Mouse (Mus musculus) natural killer cell, adult 2 months (primary cell): ENCODE results near the gene Xirp1.

ENCODE experiments used
- DNase-seq, 2 experiments: peaks; one replicate each; pipeline ENCODE4 v3.0.0; 2022; ENCODE audit warnings: low spot score in 2 of 2

Gene Xirp1

DNA sequence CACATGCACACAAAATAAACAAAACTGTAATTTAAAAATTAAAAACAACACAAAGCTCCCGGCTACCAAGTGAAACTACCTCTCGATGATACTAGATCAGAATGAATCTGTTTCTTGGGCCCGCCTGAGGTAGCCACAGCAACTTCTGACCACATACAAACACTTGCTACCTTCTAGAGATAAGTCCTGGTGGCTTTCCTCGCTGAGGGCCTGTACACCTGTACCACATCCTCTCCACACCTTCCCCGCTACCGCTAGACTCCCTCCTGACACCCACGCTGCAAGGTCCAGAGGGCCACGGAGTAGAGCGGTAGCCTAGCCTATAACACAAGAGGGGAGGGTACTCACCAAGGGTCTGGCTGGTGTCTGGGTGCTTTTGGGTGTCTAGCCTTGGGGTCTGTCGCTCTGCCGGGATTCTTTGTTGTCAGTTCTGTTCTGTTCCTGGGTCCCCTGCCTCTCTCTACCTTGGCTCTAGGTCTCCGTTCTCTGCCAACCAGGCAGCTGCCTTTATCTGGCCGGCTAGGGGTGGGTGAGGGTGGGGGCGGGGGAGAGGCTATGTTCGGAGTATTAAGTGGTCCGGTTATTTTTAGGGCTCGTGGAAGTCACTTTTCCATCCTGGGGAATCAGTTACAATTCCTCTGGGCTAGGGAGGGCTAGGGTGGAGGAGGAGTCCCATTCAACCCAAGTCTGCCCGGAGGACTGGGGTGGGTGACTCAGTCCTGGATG, at the start of gene Xirp1:
Gene Xirp1, minus strand, starts transcription at position 513 of the 726 bp plus-strand sequence.
- peak; percentile 34 to 41 for DNase-seq

DNA sequence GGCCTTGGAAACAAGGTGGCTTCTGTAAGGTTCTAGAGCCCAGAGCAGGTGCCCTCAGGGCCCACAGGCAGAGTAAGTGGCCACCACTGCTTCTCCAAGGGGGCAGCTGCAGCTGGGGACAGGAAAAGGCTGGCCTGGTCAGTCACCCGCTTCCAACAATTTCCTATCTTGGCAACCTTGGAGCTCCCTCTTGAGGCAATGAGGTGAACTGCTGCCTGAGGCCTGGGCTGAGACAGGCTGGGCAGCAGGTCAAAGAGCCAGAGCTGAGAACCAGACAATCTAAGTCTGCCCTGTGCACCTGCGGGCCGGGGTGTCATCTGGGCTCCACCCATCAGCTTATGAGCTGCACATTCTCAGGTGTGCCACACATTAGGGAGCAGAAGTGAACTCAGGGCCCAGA, 49.8 kb upstream of the Xirp1 start:
- DNase-seq, result peak; percentile 66 to 73

- DNase-seq, result no peak
Measured at GRCm38 (mm10) chr9:120071251-120071650, 47.9 kb upstream of the Xirp1 start.

DNA sequence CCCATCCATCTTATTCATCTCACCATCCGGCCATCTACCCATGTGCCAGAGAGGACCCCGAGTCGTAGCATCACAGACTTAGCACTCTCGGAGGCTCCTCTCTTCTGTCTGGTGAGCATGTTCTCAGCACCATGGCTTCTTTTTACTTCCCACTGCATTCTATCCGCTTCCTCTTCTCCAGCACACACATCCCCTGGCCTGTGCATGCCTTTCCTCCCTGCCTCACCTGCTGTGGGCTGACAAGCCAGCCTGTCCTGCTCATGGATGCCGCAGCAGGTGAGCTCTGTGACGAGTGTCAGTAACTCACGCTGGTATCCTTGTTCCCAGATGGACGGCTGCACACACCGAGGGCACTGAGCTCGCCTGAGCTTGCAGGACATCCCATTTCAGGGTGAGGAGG, 46.4 kb upstream of the Xirp1 start, which contains the start of gene Cx3cr1:
Gene Cx3cr1, minus strand, starts transcription at position 101 of the 400 bp plus-strand sequence.
- no peak for DNase-seq

DNA sequence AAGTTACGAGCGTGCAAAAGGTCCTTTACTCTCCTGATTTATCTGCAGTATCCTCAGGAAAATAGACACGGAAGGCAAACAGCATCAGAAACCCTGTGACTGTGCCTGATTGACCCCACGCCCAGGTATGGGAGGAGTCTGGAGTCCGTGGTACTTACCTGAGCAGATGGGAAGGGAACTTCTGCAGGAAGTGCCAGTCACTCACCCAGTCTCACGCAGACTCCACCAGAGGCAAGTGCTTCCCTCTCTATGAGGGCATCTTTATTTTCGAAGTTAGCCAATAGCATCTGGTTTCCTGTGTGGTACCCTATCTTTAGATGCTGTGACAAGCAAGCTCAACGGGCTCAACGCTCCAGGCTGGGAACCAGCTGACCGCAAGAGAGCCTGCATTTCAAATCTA, 44.6 kb upstream of the Xirp1 start:
- DNase-seq, result peak; percentile 9 to 35

- DNase-seq, result no peak
Measured at GRCm38 (mm10) chr9:120067609-120068008, 44.2 kb upstream of the Xirp1 start.

- no peak for DNase-seq
Measured at GRCm38 (mm10) chr9:120064317-120064716, 40.9 kb upstream of the Xirp1 start.

- no peak for DNase-seq
Measured at GRCm38 (mm10) chr9:120058730-120059129, 35.3 kb upstream of the Xirp1 start.

DNA sequence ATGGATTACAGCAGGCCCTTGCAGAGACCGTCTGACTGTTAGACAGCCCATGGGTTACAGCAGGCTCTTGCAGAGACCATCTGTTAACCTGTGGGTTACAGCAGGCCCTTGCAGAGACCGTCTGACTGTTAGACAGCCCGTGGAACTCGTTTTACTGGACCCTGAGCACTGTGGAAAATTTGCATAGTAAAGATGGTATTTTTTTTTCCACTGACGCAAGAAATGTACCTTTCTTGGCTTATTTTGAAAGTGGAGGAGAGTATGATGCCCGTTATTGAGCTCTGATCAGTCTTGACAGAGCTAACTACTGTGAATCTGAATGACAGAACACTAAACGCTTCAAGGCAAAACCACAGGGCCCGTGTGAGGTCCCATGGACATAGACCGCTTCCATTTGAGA, 32.8 kb upstream of the Xirp1 start:
- no peak for DNase-seq

GRCm38 (mm10) chr9:120054545-120055277, 31.3 kb upstream of the Xirp1 start:
- peak; percentile 77 to 81 for DNase-seq

DNA sequence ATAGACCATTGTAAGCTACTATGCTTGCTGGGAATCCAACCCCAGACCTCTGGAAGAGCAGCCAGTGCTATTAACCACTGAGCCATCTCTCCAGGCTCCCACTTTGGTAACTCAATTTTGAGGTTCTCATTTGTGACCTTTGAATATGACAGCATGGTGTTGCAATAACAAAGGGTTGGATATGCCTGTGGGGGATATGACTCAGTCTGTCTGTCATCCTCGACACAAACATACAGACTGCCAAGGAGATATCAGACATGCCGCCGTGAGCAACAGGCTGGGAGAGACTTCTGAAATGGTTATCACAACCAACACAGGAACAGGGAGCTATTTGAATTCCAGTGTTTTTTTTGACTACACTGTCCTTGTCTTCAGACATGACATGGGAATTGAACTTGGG, 26.0 kb upstream of the Xirp1 start:
- DNase-seq, result no peak

GRCm38 (mm10) chr9:120048495-120048894, 25.1 kb upstream of the Xirp1 start:
- DNase-seq, result no peak

DNA sequence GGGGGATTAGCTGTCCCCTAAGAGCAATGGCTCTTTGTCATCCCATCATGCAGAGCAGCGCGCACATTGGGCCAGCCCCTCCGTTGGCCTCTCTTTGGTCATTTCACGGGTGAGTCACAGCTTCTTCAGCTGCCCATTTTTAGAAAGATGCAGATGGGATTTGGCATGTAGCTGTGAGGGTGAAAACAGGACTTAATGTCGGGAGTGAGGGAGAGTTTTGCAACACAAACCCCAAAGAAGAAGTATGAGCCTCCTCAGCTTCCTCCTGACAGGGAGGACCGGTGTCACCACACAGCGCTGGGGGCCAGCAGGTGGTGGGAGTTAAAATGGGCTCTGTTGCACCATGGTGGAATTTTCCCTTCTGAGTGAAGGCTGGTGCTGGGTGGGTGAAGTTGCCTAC, 19.7 kb upstream of the Xirp1 start:
- DNase-seq, result no peak

GRCm38 (mm10) chr9:120037414-120037813, 14.0 kb upstream of the Xirp1 start:
- DNase-seq, result no peak

DNA sequence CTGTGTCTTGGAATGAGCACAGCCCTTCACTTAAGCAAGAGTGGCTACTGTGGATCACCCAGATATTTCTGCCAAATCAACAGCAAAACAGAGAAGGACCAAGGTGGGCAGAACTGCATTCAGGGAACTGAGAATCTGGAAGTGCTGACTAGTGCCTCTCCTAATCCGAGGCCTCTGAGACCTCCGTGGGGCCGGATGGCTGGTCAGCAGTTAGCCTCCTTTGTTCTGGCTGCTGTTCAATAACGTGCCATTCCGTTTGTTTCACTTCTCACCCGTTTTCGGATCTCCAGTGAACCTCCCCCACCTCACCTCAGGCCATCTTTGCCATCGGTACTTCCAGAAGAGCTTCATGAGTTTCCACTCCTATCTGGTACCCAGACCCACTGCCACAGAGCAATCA, 11.0 kb upstream of the Xirp1 start:
- no peak for DNase-seq

GRCm38 (mm10) chr9:120032710-120033109, 9.3 kb upstream of the Xirp1 start:
- DNase-seq, result no peak

GRCm38 (mm10) chr9:120030421-120030820, 7.0 kb upstream of the Xirp1 start:
- no peak for DNase-seq

GRCm38 (mm10) chr9:120029880-120030279, 6.5 kb upstream of the Xirp1 start:
- DNase-seq, result no peak

- peak; percentile 37 to 56 for DNase-seq
Measured at GRCm38 (mm10) chr9:120027401-120028151, 4.2 kb upstream of the Xirp1 start.

DNA sequence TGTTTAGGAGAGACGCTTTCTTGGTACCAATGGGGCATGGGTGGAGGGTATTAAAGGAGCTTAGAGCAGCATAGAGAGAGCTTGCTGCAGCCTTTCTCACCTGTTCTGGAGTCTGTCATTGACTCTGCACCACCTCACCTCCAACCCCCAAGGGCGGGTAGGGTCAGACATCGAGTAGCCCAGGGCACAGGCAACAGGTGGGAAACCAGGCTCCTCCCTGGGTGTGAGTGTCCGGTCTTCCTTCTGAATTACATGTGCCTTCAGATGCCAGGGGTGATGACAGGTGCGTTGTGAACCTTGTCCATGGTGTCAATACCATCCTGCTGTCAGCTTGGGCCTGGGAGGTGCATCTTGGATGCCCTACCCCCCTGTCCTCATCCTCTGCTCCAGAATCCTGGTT, 1.2 kb upstream of the Xirp1 start:
- no peak for DNase-seq

GRCm38 (mm10) chr9:120024171-120024570, 773 bp upstream of the Xirp1 start:
- DNase-seq, result peak in 1 of 2 experiments; percentile 46

DNA sequence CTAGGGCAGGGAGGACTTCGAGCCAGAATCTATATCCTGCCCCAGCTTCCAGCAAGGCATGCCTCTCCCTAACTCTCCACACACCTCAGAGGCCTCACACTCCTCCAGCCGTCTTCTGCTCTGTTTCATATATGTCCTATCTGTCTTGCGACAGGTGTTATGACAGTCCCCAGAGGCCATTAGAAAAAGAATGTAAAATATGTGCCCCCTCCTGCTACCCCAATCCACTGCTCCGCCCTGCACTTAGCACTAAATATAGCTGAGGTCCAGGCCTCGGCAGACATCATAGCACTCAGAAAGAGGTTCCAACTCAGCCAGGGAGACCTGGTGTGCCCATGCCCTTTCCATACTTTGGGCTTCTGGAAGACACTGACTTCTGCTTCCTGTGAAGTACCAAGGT, 2.2 kb downstream of the Xirp1 start:
- no peak for DNase-seq
